Mouse (Mus musculus): Measurements from ENCODE around the gene Csmd2. TPM values are rescaled to one million over a fixed set of nuclear protein-coding genes. Genes with fewer than 3 reads are reported as not detected.
"Not testable (repeated sequence)": the region's sequence is repeated elsewhere in the genome, so short reads cannot be mapped to it uniquely, and the experiment has no call there.

Csmd2 gene
- polyA plus RNA-seq, 1 experiment from 2014 or later = 0.08 TPM

DNA sequence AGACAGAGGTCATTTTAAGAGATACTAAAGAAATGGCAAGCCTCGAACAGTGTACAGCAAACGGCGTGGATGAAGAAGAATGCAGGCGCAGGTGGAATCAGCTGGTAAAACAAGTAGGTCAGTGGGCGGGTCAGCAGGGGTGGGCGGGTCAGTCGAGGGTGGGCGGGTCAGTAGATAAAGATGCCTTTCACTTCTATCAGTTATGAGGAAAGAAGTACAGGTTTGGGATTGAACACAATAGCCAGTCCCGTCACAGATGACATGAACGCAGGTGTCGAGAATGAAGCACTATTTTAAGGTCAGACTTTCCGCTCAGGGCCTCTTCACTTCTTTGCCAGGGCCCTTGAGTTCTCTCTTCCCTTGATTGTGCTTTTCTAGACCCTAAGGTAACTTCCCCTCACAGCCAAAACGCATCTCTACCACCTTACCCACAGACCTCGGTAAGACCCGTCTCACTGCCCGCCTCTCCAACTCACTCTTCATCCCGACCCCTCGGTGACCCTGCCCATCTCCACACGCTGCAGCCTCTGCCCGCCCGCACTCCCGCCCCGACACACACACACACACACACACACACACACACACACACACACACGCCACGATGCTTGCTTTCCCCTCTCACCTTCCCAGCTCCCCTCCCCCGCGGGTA, 621.7 kb downstream of the Csmd2 start:
- Histone ChIP-seq H3K27ac (replicated peaks; ENCODE audit: low read depth, low read length) (no peak overlapping the region), H3K9ac (ENCODE audit: low read length) (peak overlapping the region; percentile 52), H3K4me2 (ENCODE audit: low read depth, severe bottlenecking) (peak overlapping the region; percentile 69), H3K9me3 (ENCODE audit: control insufficient read depth, low read length) (no peaks in the 10 kb centered on the region), H3K4me3 (ENCODE audit: low read depth, low read length) (peak overlapping the region; percentile 67), H3K27me3 (ENCODE audit: control insufficient read depth, insufficient read depth, low read length) (no peaks in the 10 kb centered on the region), H3K4me1 (ENCODE audit: control insufficient read depth, insufficient read depth, low read length) (peaks cover 5% of the 10 kb centered on the region; the same call in 1 of the 2 replicates), H3K36me3 (ENCODE audit: control insufficient read depth, insufficient read depth, low read length) (no peaks in the 10 kb centered on the region)
- DNase-seq (ENCODE audit: low spot score) (no peak), ATAC-seq (ENCODE audit: insufficient number of reproducible peaks, low FRiP score, low TSS enrichment, low read depth) (no peak; the same call in 1 of the 2 replicates)
- 12% methylated on average over 21 of the region's 27 CpGs for WGBS

DNA sequence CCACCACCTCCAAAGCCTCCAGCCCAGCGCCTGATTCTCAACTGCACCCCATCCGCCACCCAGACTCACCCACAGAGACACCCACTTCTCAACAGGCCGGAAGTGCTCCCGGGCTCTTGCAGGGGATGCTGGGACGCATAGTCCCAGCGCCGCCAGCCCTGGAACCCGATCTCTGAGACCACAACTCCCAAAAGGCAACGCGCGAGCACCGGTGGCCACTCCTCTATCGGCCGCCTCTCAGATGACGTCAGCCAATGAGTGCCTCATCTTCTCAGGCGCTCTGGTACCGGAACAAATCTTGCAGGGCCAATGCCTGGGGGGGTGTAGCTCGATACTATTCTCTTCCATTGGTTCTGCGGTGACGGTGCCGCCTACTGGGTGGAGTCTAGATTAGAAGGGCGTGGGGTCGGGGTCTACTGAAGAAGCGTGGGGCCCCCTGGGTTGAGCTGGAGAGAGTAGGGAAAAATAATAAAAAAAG, 622.3 kb downstream of the Csmd2 start, which contains the start of gene Zscan20:
Zscan20 (minus strand) TSS at position 174 of the 478 bp plus-strand sequence.
- H3K9me3 ChIP-seq (ENCODE audit: control insufficient read depth, low read length) = no peaks in the 10 kb centered on the region
- H3K36me3 ChIP-seq (ENCODE audit: control insufficient read depth, insufficient read depth, low read length) = no peaks in the 10 kb centered on the region
- no peaks in the 10 kb centered on the region for H3K27me3 ChIP-seq (ENCODE audit: control insufficient read depth, insufficient read depth, low read length)
- DNase-seq (ENCODE audit: low spot score) (peak; percentile 97), ATAC-seq (ENCODE audit: insufficient number of reproducible peaks, low FRiP score, low TSS enrichment, low read depth) (peak; percentile 97)
- H3K9ac ChIP-seq (ENCODE audit: low read length) = peak within 1 kb of the TSS; percentile 52
- H3K27ac ChIP-seq (replicated peaks; ENCODE audit: low read depth, low read length) = no peak within 1 kb of the TSS
- 0% methylated on average over 24 of the region's 24 CpGs for WGBS
- H3K4me3 ChIP-seq (ENCODE audit: low read depth, low read length) = peak within 1 kb of the TSS; percentile 67
- H3K4me1 ChIP-seq (ENCODE audit: control insufficient read depth, insufficient read depth, low read length) = peaks cover 5% of the 10 kb centered on the region; the same call in 1 of the 2 replicates
- H3K4me2 ChIP-seq (ENCODE audit: low read depth, severe bottlenecking) = peak within 1 kb of the TSS; percentile 69

DNA sequence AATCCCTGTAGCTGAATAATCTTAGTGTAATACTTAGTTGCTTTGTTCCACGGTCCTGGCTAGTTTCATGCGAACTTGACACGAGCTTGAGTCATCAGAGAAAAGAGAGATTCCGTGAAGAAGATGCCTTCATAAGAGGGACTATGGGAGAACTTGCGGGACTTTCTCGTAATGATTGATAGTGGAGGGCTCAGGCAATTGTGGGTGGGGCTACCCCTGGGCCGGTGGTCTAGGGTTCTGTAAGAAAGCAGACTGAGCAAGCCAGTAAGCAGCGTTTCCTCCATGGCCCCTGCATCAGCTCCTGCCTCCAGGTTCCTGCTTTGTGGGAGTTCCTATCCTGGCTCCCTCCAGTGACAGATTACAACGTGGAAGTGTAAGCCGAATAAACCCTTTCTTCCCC, 623.0 kb downstream of the Csmd2 start:
- Histone ChIP-seq H3K9me3 (ENCODE audit: control insufficient read depth, low read length) (no peaks in the 10 kb centered on the region), H3K9ac (ENCODE audit: low read length) (no peak overlapping the region), H3K27ac (replicated peaks; ENCODE audit: low read depth, low read length) (no peak overlapping the region), H3K27me3 (ENCODE audit: control insufficient read depth, insufficient read depth, low read length) (no peaks in the 10 kb centered on the region), H3K4me2 (ENCODE audit: low read depth, severe bottlenecking) (peak overlapping the region; percentile 31; the same call in 1 of the 2 replicates), H3K4me3 (ENCODE audit: low read depth, low read length) (no peak overlapping the region), H3K4me1 (ENCODE audit: control insufficient read depth, insufficient read depth, low read length) (peaks cover 5% of the 10 kb centered on the region; the same call in 1 of the 2 replicates), H3K36me3 (ENCODE audit: control insufficient read depth, insufficient read depth, low read length) (no peaks in the 10 kb centered on the region)
- 32% methylated on average over 10 of the region's 10 CpGs for WGBS
- ATAC-seq (ENCODE audit: insufficient number of reproducible peaks, low FRiP score, low TSS enrichment, low read depth) (no peak), DNase-seq (ENCODE audit: low spot score) (no peak)

DNA sequence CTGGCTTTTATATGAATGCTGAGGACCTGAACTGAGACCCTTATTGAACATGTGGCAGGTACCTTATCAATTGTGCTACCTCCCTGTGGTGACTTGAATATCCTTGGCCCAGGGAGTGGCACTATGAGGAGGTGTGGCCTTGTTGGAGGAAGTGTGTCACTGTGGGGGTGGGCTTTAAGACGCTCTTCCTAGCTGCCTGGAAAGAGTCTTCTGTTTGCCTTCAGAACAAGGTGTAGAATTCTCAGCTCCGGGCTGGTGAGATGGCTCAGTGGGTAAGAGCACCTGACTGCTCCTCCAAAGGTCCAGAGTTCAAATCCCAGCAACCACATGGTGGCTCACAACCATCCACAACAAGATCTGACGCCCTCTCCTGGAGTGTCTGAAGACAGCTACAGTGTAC, 624.1 kb downstream of the Csmd2 start:
- not testable (repeated sequence) for H3K4me1 ChIP-seq (ENCODE audit: control insufficient read depth, insufficient read depth, low read length); H3K27ac ChIP-seq (replicated peaks; ENCODE audit: low read depth, low read length); H3K36me3 ChIP-seq (ENCODE audit: control insufficient read depth, insufficient read depth, low read length); H3K4me2 ChIP-seq (ENCODE audit: low read depth, severe bottlenecking); H3K27me3 ChIP-seq (ENCODE audit: control insufficient read depth, insufficient read depth, low read length); H3K4me3 ChIP-seq (ENCODE audit: low read depth, low read length); H3K9ac ChIP-seq (ENCODE audit: low read length); ATAC-seq (ENCODE audit: insufficient number of reproducible peaks, low FRiP score, low TSS enrichment, low read depth); DNase-seq (ENCODE audit: low spot score); H3K9me3 ChIP-seq (ENCODE audit: control insufficient read depth, low read length)
- WGBS = 85% methylated on average over 3 of the region's 3 CpGs

DNA sequence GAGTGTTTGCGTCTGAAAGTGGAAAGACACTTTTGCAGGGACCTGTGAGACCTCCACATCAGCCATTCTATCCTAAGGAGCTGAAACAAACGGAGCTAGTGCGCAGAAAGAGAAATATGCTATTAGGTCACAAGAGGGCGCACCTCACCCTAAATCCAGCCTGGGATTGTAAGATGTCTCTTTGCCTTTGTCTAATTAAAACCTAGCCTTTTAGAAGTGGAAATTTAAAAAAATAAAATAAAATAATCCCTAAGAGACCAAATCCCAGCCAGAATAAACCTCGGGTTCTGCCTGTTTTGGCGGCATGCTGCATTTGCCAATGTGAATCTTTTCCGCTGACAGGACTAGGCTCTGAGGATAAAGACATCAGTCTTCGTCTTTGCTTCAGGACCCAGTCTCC, 625.7 kb downstream of the Csmd2 start:
- Histone ChIP-seq H3K9me3 (ENCODE audit: control insufficient read depth, low read length) (no peaks in the 10 kb centered on the region), H3K4me2 (ENCODE audit: low read depth, severe bottlenecking) (no peak overlapping the region), H3K27ac (replicated peaks; ENCODE audit: low read depth, low read length) (no peak overlapping the region), H3K4me1 (ENCODE audit: control insufficient read depth, insufficient read depth, low read length) (peaks cover 8% of the 10 kb centered on the region), H3K27me3 (ENCODE audit: control insufficient read depth, insufficient read depth, low read length) (no peaks in the 10 kb centered on the region), H3K36me3 (ENCODE audit: control insufficient read depth, insufficient read depth, low read length) (no peaks in the 10 kb centered on the region), H3K4me3 (ENCODE audit: low read depth, low read length) (no peak overlapping the region), H3K9ac (ENCODE audit: low read length) (no peak overlapping the region)
- DNase-seq (ENCODE audit: low spot score) (peak; percentile 77), ATAC-seq (ENCODE audit: insufficient number of reproducible peaks, low FRiP score, low TSS enrichment, low read depth) (no peak)
- WGBS = 20% methylated on average over 8 of the region's 8 CpGs

DNA sequence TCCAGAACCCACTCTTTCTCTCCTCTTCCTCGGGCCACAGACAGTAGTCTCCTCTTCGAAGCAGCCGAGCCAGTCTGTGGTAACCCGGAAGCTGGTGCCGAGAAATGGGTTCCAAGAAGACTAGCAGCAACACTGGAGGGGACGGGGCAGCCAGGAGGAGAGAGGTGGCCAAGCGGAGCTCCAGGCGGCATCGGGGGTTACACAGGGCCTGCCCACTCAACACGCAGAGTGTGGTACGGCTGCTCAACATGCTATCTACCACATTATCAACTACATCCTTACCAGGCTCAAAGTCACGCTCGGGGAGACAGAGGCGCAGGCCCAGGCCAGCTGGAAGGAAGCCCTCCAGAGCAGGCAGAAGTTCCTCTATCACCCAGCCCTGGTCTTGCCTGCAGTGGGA, 628.1 kb downstream of the Csmd2 start:
- H3K27me3 ChIP-seq (ENCODE audit: control insufficient read depth, insufficient read depth, low read length) = no peaks in the 10 kb centered on the region
- DNase-seq (ENCODE audit: low spot score) (no peak), ATAC-seq (ENCODE audit: insufficient number of reproducible peaks, low FRiP score, low TSS enrichment, low read depth) (no peak)
- H3K36me3 ChIP-seq (ENCODE audit: control insufficient read depth, insufficient read depth, low read length) = no peaks in the 10 kb centered on the region
- H3K4me3 ChIP-seq (ENCODE audit: low read depth, low read length) = no peak overlapping the region
- H3K4me2 ChIP-seq (ENCODE audit: low read depth, severe bottlenecking) = no peak overlapping the region
- 92% methylated on average over 14 of the region's 14 CpGs for WGBS
- H3K27ac ChIP-seq (replicated peaks; ENCODE audit: low read depth, low read length) = no peak overlapping the region
- no peaks in the 10 kb centered on the region for H3K9me3 ChIP-seq (ENCODE audit: control insufficient read depth, low read length)
- H3K4me1 ChIP-seq (ENCODE audit: control insufficient read depth, insufficient read depth, low read length) = peaks cover 13% of the 10 kb centered on the region
- H3K9ac ChIP-seq (ENCODE audit: low read length) = no peak overlapping the region

Other genes with a start within 250 kb of the Csmd2 start
- not detected in 2 replicates for gene CK137956, start 16.9 kb upstream of the Csmd2 start, polyA plus RNA-seq (2014; fragmentation: Nextera tagmentation; extraction: Ambion mirVana)